Mouse (Mus musculus) urinary bladder, adult 18-20 months (tissue): ENCODE results near the gene Sec31a.
"Not testable (repeated sequence)": the region's sequence is repeated elsewhere in the genome, so short reads cannot be mapped to it uniquely, and the experiment has no call there.

Experiments
- DNase-seq, 2 experiments: peaks; one replicate each; pipeline ENCODE4 v3.0.0; 2022; ENCODE audit warnings: low spot score in 2 of 2, mixed read lengths in 2 of 2

The Sec31a gene

DNA sequence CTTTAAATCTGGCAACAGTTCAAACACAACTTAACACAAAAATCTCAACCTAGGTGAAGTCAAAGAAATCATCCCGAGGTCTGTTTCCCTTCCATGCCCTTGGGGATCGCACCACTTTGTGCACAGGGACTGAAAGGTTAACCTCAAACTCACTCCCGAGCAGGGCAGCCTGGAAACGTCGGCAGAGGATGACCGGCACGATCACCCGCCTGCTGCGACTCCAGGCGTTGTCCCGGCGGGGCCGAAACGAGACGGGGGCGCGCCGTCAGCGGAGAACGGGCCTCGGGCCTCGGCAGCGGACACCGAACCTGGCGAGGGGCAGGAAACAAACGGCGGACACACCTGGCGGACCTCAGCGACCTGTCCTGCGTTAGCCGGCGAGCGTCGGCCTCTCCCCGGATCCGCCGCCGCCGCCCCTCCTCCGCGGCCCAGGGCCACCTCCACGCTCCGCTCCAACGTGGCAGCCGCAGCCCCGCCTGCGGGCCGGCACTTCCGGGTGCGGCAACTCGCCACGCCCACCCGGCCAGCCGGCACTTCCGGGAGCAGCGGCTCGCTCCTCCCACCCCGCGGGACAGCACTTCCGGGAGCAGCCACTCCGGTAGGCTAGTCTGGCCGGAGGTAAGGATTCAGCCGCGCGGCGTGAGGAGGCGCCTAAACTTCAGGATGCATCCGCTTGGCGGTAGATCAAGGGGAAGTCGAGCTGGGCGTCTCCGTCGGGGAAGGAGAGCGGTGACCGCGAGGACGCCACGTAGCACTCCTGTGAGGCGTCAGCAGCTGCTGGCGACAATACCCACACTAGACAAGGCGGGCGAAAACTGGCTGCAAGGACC lies at the start of gene Sec31a:
Sec31a (minus strand) TSS at position 474 of the 830 bp plus-strand sequence.
- peak; percentile 91 to 98 for DNase-seq

DNA sequence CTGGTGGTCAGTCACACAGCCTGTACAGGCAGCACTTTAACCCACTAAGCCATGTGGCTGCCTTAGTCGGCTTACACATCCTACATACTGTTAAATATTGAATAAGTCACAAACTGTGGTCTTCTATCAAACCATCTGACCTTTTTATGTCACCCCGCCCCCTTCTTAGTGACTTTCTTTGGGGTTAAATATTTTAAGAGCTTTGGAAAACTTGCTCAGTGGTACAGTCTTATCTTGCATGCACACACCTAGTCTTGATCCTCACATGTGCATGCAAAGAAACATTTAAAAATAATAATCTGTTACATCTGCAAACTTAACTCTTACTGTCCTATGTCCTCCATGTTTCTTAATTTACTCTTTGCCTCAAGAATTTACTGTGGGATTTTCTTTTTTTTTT lies 46.3 kb upstream of the Sec31a start:
- DNase-seq = no peak

DNA sequence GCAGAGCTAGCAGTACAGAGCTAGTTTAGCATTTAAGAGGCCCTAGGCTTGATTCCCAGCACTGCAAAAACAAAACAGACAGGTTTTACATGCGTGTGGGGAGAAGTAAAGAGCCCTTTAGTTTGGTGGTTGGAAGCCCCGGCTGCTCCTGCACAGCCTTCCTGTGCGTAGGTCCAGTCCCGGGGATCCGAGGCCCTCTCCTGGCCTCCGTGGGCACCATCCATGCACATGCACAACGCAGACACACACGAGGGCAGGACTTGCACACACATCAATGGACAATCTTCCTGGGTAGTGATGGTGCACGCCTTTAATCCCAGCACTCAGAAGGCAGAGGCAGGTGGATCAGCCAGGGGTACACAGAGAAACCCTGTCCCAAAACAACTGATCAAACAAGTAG lies 45.5 kb upstream of the Sec31a start:
- no peak for DNase-seq

DNA sequence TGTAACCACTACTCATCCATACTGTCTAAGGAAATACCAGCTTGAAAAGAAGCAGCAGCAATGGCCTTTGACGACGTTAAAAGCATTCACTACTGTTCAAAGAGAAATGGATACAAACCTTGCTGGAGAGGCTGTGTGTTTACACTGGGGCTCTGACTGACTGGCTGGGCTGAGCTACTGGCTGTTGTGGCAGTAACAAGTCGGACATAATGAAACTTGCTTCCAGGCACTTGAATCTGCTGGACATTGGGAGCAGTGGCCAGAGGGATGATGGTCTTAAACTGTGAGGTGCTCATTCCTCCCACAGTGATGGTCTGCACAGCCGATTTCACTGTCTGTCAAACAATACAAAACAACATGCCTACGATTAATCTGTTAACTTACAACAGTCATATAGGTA lies 43.4 kb upstream of the Sec31a start:
- no peak for DNase-seq

DNA sequence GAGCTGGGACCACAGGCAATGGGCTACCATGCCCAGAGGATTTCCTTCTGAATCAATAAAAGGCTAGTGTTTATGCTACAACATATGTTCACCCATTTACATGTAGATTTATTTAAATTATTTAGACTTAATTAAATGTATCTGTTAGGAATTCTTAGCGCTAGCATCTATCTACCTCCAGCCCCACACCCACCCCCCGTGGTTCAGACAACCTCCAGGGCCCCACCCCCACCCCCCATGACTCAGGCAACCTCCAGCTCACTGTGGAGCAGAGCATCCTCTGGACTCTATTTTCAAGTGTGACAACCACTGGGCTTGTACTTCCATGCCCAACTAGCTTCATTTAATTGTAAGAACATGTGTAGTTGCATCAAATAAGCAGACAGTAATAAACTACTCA lies 35.8 kb upstream of the Sec31a start:
- DNase-seq = no peak

DNA sequence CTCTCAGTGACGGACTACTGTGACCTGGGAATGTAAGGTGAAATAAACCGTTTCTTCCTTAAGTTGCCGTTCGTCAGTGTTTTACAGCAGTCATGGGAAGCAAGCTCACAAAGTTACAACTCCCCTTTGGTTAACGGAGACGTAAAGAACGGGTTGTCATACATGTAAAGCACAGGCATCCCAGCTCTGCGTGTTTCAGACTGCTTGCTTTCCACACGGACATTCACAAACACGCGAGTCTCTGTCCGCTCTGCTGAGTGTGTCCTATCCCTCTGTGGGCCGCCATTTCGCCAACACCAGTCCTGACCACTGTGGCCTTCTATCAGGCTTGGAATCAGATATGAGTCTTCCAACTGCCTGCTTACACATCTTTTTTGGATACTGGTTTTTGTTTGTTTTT lies 22.8 kb upstream of the Sec31a start:
- no peak for DNase-seq

DNA sequence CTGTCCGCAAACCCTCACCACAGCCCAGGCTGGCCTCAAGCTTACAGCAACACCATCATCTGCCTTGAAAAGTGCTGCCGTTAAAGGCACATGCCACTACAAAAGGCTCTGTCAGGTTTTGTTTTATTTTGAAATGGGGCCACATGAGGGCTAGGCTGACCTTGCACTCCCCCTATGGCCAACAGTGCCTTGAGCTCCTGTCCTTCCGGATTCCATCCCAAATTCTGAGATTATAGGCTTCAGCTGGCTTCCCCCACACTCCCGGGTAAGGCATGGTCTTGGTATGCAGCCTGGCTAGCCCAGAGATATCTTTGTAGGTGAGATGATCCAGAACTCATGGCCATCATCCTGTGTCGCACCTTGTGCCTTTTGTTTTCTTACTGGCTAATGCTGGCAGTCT lies 21.9 kb upstream of the Sec31a start:
- no peak for DNase-seq

DNA sequence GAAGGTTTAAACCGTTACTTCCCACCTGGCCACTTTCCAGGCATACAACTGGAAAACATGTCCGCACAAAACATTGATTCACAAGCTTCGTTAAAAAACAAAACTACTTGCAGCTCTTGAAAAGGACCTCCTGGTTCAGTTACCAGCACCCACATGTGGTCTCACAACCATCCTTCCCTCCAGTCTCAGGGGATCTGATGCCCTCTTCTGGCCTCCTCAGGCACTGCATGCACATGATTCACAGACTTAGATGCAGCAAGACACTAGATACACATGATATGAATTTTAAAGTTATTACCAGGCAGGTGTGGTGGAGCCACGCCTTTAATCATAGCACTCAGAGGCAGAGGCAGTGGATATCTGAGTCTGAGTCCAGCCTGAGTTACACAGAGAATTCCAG lies 21.1 kb upstream of the Sec31a start:
- no peak for DNase-seq

DNA sequence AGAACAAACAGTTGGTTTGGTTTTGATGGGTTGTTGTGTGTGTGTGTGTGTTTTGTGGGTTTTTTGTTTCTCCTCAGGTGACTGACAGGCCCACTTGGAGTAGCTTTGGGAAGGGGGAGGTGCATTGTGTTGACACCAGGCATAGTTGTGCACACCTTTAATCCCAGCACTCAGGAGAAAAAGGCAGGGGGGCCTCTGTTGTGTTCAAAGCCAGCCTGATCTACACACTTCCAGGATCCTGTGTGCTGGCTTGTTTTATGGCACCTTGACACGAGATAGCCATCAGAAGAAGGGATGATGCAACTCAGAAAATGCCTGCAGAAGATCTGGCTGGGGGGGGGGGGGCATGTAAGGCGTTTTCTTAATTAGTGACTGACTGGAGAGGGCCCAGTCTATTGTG lies 14.9 kb upstream of the Sec31a start:
- DNase-seq = no peak

DNA sequence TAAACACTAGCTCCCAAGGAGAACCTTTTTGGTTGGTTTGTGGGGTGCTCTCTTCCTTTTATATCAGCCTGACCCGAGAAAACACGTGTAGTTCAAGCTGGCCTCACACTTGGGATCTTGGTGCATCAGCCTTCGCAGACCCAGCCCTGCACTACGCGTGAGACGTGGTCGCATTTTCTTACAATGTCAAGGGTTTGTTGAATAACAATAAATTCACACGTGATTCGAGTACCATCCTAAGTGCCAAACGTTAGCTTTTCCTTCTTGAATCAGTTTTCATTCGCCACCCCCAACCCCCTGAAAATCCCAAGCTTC lies 14.0 kb upstream of the Sec31a start:
- no peak for DNase-seq

DNA sequence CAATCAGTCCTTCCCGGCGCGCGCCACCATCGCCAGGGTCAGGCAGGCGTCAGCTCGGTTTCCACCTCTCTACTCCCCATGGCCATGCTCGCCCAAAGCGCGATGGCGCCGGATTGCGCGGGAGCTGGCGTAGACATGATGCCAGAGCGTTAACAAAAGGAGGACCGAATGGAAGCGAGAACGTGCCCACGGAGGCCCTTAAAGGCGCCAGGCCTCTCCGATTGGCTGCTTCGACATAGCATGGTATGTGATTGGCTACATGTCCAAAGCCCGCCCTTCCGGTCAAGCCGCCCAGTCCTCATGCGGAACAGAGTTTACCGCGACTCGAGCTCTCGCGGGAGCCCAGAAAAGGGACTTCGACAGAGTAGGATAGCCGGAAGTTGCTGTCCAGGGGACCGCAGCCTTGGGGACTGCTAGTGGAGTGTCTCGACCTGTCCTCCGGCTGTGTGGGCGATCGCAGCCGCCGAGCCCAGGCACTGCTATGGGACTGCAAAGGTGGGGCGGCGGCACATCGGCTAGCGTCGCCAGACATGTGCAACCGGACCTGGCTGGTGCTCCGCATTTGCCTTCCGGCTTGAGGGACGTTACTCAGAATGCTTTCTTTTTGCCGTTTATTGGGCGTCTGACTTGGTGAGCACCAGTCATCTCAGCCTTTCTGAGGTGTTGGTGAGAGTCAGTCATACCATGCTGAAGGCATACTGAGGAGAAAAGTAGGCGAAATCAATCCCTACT lies 13.5 kb upstream of the Sec31a start:
- peak; percentile 84 to 89 for DNase-seq

DNA sequence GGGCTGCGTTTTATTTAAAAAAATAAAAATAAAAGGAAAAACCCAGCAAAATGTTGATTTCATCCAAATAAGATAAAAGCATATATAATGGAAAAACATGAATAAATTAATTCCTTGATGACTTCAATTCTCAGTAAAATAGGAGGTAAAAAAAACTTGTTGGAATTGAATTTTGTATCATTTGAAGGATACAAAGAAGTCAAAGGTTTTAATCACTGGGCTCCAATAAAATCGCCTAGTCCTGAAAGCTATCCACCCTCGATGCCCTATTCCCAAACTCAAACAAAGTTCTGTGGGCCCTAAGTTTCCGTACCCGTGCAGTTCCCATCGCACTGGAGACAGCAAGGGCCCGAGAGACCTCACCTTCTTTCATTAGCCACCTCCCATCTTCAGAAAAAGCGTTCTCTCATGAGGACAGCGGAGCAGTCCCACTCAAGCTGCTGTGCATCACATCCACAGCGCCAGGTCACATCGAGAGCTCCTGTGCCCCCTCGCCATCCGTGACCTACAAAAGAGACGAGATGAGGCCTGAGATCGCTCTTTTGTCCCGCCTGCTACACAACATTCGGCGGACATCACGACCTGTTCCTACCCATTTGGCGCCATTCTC lies 12.8 kb upstream of the Sec31a start:
- DNase-seq = no peak

DNA sequence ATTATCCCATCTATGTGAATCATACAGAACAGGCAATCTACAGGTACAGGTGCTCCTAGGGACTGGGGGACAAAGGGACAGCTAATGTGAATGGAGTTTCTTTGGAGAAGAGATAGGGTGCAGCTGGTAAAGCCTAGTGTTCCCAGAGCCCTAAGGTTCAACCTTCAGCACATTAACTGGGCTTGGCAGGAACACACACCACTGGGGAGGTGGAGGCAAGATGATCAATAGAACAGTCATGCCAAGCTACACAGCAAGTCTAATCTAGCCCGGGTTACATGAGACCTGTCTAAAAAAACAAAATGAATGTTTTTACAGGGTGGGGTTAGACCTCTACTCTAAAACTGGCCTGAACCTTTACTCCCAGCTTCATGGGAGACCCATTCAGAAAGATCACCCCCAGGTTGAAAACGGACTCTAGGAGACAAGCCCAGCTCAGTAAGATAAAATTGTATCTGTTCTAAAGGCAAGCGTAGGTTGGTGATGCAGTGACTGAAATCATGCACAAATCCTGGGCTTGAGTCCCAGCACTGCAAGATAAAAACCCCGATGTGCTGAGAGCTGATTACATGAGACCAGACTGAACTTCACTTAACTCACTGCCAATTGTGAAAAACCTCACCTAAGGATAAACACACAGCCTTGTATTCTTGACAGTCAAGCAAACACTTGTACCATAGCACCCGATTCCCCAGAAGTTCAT lies 12.1 kb upstream of the Sec31a start:
- DNase-seq = no peak

DNA sequence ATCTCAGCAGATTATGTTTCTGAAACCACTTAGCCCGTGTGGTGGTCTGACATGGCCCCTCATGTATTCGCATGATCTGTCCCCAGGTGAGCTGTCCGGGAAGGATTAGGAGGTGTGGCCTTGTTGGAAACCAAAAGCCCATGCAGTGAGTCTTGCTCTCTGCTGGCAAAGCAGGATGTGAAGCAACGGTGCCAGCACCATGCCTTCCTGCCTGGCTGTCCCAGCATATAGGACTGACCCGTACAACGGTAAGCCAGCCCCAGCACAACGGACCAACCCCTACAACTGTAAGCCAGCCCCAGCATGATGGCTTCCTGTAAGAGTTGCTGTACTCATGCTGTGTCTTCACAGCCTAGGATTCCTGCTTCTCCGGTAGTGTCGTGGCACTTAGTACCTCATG lies 11.2 kb upstream of the Sec31a start:
- no peak for DNase-seq

DNA sequence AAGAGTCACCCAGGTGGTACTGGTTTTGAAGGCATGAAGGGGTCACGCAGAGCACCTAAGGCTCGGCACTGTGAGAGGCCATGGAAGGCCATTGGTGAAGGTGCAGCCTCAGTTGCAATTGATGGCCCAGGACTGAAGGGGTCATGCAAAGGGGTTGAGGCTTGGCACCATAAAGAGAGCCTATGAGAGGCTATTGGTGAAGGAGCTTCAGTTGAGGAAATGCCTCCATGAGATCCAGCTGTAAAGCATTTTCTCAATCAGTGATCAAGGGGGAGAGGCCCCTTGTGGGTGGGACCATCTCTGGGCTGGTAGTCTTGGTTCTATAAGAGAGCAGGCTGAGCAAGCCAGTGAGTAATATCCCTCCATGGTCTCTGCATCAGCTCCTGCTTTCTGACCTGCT lies 9.8 kb upstream of the Sec31a start:
- DNase-seq = not testable (repeated sequence)

DNA sequence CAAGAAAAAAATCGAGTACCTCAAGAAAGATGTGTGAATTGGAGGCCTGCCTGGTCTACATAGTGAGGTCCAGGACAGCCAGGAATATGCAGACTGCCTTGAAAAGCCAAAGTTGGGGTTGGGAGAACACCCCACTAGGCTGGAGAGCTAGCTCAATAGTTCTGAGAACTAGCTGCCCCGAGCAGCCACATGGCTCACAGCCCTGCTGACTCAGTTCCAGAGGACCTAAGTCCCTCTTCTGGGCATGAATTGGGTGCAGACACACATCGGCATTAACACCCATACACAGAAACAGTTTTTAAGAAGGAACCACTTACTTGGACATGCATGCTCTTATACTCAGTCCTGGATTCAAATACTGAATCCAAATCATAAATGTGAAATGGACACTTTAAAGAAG lies 8.2 kb upstream of the Sec31a start:
- DNase-seq = no peak

DNA sequence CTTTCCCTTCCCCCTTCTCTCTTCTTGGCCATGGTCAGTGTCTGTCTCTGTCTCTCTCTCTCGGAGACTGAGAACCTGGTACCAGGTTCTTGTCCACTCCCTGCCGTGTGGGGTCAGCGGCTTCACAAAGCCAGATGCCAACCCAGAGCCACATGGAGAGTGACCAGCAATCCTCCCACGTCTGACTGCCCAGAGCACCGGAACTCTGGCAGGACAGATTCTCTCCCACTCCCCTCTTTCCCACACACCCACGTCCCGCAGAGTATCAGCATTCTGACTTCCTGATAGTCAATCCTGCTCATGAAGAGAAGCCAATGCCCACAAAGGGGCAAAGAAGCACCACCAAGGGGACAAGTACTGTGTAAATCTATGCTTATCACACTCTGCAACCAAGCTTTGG lies 7.6 kb upstream of the Sec31a start:
- no peak for DNase-seq

DNA sequence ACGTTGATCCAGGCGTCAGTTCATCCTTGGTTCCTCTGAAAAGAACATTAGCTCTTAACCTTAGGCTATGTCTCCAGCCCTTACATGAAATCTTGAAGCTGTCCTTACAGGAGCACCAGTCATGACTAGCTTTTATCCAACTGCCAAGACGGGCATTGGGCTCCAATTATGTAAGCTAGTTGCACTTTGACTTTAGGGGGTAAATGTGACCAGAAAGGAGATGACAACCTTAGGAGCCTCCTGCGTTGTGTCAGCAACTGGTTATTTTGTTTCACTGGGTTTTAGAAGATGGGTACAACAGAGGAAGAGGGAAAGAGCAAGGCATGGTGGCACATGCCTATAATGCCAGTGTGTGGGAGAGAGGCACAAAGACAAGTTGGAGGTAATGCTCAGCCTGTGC lies 2.8 kb upstream of the Sec31a start:
- no peak for DNase-seq

DNA sequence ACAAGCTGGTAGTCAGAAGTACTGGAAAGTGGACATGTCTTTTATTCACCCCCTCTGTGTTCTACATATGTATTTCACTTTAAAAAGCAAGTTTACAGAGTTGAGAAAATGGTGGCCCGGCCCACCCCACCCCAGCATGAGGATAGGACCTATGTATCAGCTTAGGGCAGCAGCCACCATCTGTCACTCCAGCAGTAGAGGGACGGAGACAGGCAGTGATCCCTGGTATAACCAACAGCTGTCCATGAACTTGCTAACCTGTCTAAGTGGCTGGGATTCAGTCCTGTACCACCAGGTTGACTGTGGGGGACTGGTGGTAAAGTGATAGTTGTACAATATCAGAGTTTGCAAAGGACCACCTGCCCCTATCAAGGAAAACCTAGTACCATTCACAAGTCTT lies 2.0 kb upstream of the Sec31a start:
- no peak for DNase-seq

DNA sequence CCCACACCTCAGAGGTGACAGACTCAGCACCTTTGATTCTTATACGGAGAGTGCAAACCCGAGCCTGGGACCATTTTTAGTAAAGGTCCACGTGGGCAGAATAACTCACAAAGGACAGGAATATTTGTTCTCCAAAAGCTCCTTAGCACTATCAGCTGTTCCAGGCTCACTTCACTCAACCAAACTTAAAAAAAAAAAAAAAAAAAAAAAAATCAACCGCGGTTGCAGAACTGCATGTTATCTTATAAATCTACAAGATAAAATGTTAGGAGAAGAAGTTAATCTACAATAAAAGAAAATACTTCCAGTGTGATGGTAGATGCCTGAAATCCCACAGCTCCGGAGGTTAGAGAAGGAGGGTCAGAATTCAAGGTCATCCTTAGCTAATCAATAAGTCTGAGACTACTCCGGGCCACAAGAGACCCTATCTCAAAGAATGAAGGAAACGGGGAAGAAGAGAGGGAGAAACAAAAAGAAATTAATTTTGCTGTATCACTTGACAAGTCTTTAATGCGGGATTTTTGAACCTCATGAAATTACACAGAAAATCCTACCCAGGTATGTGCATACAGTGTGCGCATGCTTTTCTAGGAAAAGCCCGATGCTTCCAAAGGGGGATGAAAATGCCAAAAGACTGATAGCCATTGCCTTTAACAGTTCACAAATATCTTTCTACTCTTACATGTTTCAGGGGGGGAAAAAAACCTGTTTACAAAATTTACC lies 1.4 kb downstream of the Sec31a start:
- no peak for DNase-seq

DNA sequence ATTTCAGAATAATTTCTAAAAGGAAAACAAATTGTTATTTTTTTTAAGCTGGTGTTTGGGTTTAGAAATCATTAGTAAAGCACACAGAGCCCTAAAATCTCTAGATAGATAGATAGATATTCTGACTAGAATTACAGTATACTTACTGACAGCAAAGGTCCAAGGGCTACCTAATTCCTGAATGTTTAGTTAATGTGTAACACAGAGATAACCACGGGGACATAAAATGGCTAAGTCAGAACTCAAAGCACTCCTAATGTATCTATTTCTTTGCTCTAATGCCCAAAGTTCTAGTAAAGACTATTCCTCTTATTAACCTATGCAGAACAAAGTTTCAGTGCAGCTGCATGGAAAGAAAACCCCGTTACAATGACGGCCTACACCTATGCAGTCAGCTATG lies 3.1 kb downstream of the Sec31a start:
- DNase-seq = no peak

DNA sequence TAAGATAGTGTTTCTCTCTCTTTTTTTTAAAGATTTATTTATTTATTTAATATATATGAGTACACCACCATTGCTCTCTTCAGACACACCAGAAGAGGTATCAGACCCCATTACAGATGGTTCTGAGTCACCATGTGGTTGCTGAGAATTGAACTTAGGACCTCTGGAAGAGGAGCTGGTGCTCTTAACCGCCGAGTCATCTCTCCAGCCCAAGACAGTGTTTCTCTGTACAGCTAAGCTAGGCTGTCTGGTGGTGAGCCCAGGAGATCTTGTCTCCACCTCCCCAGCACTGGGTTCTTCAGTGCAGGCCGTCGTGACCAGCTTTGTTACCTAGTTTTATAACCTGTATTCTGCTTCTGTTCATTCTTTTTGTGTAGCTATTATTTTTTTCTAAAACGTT lies 5.8 kb downstream of the Sec31a start:
- DNase-seq = no peak
